Mouse (Mus musculus): ENCODE results near the gene Clcn6.

Clcn6 gene

DNA sequence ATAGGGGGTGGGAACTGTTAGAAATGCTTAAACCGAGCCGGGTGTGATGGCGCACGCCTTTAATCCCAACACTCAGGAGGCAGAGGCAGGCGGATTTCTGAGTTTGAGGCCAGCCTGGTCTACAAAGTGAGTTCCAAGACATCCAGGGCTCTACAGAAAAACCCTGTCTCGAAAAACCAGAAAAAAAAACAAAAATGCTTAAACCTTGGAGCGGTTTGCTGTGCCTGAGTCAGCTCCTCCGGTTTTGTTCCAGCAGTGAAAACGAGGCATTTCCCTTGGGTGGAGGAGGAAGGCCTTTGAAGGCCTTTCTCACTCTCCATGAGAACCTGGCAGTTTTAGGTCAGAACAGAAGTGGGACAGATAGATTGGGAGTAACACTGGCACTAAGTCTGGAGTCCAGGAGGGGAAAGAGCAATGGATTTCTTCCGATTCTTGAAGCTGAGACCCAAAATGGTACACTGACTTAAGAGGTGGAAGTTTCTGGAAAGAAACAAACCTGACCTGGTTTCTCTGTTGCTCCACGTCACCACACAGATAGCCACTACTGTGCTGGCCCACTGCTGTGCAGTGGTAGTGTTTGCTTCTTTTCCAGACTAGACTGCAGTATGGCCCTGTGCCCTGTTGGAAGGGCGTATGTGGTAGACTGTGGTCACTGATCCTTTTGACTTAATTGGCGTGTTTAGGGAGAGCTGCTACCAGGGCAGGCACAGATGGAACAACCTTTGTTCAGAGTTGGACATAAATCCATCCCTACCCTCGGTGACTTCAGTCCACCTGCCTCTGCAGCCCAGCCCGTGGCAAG is 1.6 kb upstream of the Clcn6 start:
- no peak for DNase-seq (ENCODE audit: low spot score)

DNA sequence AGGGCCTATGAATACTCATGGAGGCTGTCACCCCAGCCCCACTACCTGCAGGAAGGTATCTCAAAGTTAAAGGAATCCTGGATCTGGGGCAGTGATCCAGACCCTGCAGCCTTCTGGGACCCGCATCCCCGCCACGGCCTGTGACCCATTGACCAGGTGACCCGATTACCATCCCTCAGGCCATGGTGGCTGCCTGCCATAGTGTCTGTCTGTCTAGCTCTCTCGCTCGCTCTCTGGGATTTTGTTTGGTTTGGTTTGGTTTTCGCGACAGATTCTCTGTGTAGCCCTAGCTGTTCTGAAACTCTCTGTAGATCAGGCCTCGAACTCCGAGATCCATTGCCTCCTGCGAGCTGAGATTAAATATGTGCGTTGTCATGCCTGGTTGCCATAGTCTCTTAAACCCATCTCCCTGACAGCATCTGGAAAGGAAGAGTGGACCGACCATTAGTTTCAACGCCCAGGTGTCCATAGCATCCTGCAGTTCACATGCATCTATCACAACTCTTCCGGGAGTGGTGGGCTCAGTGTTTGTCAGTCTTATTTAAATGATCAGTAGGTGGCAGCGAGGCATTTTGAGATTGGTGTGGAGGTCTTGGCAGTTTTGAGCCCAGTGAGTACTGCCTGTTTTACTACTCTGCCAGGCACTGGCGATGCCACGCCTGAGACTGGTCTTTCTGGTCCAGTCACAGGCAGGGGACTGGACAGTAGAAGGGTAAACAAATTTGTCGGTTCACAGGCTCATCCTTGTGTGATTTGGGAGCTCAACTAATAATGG is 820 bp upstream of the Clcn6 start:
- DNase-seq (ENCODE audit: low spot score): no peak

DNA sequence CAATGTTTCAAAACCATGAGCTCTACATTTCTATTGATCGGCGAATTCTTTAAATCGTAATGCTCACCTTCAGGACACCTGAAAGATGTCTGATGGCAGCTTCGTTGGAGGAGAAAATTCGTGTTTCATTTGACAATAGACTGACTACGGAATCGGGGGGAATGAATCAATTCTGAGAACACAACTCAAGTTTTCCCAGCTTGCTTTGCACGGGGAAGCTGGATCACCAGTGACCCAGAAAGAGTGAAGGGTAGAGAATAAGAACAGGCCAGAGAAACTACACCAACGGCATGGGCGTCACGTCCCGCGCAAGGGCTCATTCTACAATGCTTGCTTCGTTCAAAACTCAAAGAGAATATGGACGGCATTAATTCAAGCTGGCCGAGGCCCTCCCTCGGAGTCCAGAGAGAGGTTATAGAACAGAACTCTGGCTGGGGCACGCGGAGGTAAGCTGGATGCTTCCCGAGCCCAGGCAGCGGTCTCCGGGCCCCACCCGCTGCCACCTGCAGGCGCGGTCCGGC is 482 bp downstream of the Clcn6 start:
- no peak for DNase-seq (ENCODE audit: low spot score)

DNA sequence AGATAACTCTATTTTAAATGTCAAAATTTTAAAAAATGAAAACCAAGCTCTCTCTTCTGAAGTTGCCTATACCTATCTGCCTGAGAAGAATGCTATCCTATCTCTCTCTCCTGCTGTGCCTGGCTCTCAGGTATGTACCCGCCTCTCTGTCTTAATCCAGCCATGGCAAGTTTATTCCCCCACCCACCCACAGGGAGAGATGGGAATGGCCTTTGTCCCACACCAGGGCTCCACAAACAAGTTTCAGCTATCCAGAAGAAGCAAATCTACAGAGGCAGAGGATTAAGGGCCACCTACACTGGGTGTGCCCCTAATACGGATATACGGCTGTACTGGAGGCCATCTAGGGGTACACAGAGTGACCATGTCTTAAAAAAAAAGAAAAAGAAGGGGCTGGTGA is 3.2 kb downstream of the Clcn6 start:
- no peak for DNase-seq (ENCODE audit: low spot score)

DNA sequence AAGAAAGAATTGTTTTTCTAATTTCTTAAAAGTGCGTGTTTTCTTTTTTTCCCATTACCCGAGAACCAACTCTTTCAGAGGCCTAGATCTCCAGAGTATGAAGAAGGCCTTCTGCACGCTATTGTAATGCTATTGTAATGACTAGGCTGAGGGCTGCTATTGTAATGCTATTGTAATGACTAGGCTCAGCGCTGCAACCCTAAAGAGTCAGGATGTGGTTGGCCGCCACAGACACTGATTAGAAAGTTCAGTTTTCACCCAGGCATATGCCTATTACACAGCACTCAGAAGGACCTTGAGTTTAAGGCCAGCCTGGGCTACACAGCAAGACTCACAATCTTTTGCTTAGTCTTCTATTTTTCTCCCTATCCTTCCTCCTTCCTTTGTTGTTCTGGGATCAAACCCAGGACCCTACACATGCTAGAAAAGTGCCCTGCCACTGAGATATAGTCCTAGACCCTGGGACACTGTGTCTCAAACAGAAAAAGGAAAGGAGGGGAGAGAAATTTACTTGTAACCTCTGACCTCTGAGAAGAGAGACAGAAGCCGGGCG is 4.7 kb downstream of the Clcn6 start:
- no peak for DNase-seq (ENCODE audit: low spot score)

DNA sequence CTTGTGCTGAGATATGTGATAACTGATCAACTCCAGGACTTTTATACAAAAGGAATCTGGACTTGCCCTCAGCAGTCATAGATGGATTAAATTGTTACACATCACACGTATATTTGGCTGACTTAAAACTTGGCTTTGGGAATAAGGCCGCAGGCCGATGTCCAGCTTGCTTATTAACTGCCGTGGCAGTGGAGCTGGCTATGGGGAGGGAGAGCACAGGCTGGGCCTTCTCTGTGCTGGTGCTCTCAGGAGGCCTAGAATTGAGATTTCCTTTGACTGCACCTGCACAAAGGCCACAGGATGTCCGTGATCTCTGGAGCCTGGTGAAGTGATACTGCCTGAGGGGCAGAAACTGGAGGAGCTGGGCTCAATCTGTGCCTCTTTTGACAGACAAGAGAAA is 8.1 kb downstream of the Clcn6 start:
- DNase-seq (ENCODE audit: low spot score): no peak

DNA sequence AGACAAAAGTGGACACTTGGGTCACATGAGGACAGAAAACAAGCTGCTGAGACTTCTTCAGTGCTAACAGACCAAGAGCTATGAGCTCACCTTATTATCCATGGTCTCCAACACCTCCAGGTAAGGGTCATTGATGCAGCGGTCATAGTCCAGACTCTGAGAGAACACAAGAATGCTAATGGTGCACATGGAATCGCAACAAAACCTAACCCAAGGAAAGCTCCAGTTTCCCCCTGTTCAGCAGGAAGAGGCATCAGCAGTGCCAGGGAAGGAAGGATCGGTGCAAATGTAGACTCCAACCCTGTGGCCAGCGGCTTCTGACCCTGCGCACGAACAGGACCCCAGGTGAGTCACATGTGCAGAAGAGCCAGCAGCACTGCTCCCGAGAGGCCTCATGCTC is 9.3 kb downstream of the Clcn6 start:
- no peak for DNase-seq (ENCODE audit: low spot score)

DNA sequence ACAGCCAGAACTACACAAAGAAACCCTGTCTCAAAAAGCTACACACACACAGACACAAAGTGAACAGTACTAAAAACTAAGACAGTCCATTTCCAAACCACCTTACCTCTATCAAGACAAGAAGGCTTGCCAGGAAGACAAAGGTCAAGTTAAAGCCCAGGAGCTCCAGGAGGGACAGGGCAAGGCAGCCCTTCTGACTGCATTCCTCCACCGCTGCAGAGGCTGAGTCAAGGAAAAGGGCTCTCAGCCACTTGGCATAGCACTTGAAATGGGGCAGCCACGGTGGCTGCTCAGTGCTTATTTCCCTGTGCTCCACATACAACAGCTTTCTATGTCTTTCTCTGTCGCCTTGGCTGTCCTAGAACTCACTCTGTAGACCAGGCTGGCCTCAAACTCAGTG is 14.6 kb downstream of the Clcn6 start:
- DNase-seq (ENCODE audit: low spot score): peak; percentile 6

DNA sequence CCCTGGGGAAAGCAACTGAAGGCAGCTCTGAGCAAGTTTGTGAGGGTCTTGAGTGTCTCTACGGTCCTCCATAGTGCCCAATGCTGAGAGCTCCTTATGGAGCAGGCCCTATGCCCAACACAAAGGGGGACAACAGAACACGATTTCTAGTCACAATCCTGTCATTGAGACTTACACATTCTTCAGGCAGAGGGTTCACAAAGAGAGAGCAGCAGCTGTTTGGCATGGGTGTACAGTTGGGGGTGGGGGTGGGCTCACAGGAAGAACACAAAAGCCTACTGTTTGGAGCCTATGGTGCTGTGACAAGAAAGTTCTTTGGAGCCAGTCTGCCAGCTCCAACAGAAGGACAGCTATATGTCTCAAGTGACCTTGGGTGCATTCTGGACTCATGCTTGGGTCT is 20.2 kb downstream of the Clcn6 start:
- DNase-seq (ENCODE audit: low spot score): no peak

DNA sequence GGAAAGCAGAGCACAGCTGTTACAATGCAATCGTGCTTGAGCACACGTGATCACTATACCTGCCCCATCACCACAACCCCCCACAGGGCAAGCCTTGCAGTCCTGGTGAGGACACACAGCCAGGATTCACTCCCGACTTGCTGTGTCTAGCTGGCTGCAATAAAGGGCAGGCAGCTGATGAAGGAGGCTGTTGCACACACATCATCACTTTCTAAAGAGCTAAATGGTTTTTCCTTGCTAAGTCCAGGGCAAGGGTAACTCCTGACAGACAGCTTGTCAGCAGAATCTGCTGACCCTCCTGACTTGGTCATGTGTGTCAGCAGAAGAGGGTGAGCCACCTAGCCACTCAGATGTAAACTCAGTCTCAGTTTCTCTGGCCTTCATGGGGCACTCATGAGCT is 21.6 kb downstream of the Clcn6 start:
- DNase-seq (ENCODE audit: low spot score): no peak

DNA sequence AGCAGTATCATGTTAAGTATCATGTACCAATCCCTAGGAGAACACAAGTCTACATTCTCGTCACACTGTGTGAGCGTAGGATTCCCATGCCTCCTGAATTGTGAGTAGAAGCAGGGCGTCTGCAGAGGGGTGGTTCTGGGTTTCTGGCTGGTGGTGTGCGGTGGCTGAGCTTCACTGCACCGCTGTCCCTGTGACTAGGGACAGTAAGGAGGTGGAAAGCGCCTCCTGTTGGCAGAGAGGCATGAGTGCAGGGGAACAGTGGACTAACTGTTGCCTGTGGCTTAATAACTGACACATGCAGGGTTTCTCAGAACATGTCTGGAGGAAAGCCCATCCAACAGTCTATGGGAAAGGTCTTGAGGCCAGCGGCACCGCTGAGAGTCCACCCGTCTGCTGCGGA is 23.2 kb downstream of the Clcn6 start:
- DNase-seq (ENCODE audit: low spot score): no peak

DNA sequence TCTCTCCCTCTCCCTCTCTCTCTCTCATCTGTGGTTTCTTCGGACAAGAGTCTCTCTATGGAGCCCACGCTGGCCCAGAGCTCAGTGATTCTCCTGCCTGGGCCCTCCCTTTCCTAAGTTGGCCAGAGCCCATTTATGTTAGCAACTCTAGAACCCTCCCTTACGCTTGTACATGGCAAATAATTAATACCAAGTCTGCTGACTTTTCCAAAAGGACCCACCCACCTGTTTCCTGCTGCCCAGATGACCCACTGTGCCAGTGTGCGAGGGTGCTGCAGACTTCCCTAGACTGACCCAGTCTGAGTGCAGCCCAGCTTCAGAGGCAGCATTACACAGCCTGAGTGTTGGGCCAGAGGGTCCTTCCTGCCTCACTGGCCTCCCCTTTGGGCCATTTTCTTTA is 26.4 kb downstream of the Clcn6 start:
- no peak for DNase-seq (ENCODE audit: low spot score)

DNA sequence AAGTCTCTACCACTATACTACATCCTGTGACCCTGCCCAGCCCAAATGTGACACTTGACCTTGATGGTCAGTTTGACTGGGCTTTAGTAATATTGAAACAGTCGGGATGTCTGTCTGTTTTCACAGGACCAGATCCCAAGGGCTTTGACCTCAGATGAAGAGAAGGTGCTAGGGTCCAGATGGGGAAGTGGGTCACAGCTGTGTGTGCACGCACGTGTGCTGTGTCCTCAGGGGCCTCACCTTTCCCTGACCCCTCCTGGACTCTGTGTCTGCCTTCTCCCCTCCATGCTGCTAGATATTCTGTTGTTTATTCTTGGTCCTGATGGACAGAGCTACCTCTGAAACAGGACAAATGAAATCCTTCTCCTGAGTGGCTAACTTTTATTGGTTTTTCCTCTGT is 27.3 kb downstream of the Clcn6 start:
- DNase-seq (ENCODE audit: low spot score): no peak

DNA sequence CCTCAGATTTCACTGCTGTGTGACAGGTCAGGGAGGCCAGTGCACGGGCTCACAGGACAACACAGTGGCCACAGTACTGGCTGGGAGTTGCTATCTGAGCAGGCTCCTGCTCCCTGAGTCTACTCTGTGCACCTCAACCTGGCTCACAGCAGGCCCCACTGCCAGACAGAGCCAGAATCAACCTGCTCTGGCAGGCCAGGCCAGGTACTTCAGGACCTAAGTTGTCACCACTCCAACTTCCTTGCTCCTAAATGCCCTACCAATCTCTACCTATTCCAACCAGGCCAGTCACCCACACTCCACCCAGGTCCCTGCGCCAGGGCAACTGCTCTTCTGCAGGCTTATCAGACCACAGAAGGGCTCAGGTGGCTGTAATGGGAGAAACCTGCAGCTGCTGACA is 29.0 kb downstream of the Clcn6 start:
- DNase-seq (ENCODE audit: low spot score): peak; percentile 7

DNA sequence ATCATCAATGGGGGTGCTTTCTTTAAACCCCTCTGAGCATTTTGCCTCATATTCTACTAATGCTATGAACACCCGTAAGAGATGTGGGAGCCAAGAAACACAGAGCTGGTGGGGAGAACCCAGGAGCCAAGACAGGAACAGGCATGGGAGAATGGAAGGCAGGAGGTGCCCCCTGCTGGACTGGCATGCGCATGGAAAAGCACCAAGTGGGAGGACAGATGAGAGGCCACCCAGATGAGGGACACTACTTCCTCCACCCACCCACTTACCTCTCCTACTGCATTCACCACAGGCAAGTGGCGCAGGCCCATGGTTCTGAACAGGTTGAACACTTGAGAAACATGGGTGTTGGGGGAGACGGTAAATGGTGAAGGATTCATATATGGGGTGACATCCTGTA is 30.2 kb downstream of the Clcn6 start:
- peak; percentile 18 for DNase-seq (ENCODE audit: low spot score)

DNA sequence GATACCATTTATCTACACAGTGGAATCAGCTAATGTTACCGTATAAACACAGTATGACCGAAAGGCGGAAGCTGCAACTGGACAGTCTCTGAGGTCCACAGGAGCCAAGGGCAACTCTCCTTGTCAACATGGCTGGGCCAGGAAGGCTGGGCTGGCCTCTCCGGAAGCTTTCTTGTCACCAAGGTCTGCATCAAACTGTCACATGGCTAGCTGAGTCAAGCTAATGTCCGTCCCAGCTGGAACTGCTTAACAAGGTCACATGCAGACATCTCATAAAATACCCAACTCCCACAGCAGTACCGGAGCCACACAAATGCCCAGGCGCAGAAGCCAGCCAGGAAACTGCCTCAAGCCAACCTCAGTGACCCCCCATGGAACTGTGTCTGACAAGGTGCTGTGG is 34.3 kb downstream of the Clcn6 start:
- DNase-seq (ENCODE audit: low spot score): no peak

DNA sequence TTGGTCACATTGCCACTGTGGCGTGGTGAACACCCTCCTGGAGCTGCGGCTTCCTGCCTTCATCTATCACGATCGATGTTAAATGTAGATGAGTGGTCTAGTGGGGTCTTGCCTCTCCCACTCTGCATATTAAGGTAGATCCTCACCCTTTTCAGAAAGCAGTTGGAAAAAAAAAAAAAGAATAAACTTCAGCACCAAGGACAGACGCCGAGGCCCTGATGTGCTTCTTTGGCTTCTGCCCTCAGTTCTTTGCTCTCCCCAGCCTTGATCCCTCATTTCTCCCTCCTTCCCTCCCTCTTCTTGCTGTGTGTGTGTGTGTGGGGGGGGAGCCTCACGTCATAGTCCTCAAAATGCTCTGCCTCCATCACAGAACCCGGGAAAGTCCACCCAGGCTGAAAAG is 36.8 kb downstream of the Clcn6 start:
- DNase-seq (ENCODE audit: low spot score): no peak

DNA sequence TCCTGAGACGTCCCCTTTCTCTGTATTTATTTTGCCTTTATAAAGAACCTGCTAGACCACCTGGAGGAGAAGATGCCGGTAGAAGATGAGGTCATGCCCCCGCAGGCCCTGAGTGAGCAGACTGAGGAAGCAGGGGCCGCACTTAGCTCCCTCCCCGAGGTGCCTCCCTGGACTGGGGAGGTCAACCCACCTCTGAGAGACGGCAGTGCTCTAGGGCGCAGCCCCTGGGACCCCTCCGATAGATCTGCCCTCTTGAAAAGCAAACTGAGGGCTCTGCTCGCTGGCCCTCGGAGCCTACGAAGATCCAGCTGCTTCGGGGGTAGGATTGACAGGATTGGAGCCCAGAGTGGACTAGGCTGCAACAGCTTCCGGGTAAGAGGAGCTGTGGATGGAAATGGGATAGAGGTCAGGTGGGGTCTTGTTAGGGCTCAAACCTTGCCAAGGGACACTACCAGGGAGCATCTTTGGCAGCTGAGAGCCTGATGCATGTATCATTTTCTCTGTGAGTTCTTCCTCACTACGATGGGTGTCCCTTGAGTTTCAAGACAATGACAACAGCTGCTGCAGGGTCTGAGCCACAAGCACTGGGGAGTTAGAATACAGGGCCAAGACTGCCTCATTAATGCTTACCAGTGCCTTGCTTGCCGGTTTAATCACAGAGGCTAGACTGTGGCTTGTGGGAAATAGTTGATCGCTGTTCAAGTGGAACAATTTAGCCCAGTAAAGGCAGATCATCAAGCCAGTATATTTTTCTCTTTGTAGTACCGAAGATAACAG is 37.4 kb downstream of the Clcn6 start:
- DNase-seq (ENCODE audit: low spot score): no peak

DNA sequence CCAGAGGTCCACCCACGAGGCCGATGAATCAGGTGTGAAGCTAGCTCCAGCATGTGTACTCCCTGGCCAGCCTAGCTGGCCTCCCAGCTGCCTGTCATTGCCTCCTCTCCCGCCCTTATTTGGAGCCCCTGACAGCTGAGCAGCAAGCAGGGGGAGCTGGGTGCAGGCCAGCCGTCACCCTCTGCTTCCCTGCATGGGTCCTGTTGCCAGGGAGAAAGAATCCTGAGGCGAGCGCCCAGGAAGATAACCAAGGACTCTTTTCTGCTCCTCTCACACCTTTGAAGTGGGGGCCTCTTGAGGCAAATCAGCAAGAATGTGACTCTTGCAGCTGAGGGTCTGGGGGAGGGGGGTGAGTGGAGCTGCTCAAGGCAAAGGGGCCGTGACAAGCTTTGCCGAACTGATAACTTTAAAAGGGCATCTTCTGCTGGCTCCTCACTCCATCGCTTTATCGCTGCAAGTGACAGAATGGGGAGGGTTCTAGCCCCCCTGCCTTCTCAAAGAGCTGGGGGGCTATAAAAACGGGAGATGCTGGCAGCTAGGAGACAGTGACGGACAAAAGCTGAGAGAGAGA is 38.3 kb downstream of the Clcn6 start, which contains the start of gene Nppa:
Gene Nppa (plus strand): TSS at position 521 of the 571 bp plus-strand sequence.
- DNase-seq (ENCODE audit: low spot score): no peak

DNA sequence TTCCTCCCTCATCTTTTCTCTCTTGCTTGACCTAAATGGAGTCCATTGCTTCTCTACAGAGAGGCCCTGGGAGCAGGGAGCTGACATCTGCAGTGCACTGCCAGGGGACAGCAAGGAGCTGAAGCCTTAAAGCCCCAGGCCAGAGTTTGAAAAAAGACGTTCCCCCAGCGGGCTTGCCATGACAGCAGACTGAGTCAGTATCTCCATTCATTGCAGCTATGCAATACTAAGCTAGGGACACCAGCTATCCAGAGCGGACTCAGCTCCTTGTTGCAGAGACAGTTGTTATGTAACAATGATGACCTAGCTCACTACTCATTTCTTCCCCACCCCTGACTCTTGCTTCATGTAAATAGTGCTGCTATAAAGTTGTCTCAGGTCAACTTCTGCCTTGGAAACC is 43.3 kb downstream of the Clcn6 start:
- DNase-seq (ENCODE audit: low spot score): no peak

DNA sequence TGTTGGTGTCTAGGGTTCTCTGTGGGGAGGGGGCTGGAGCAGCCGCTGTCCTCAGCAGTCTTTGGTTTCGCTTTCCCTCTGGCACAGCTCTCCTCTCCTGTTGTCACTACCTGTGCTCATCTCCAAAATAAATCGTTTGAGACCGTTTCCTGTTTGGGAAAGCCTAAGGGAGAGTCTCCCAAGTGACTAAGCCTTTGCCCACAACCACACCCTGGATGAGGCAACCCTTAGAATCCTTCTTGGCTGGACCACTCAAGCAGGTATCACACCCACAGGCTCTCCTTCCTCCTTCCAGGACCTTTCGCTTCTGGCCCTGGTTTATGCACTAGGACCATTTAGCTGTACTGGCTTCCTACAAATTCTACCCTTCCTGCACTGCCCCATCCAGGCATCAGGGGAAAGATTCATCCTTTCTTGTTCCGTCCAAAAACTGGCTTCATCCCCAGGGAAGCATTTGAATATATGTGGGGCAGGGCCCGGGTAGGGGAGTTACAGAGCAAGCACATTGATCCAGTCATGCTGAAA is 45.0 kb downstream of the Clcn6 start:
- no peak for DNase-seq (ENCODE audit: low spot score)

All from lung, postnatal 25 days (tissue).